Mouse (Mus musculus): ENCODE measurements at regions not wholly inside any gene's neighbourhood (a gene's known extent, or its start where the extent isn't known, plus 50 kb on each side); places are given as distances from the start of the nearest gene placed in this dataset.

GRCm38 (mm10) chr13:83728421-83729010 is 224.7 kb downstream of the Mef2c start:
- no peak for TF ChIP-seq POLR2A (IDR thresholded peaks at IDR 0.05; ENCODE audit: control insufficient read depth, extremely low read depth, insufficient read depth, low read length, poor library complexity)
- no peak for TF ChIP-seq CTCF (IDR thresholded peaks at IDR 0.05; ENCODE audit: borderline replicate concordance, control insufficient read depth, extremely low read depth, insufficient read depth, low read length, poor library complexity)
